Mouse (Mus musculus) frontal cortex, postnatal 14 days (tissue): ENCODE results near the gene Tor4a.

Experiments
- DNase-seq, 2 experiments: peaks; one replicate each; pipeline ENCODE4 v3.0.0; 2022; ENCODE audit warnings: low spot score in 2 of 2

Gene Tor4a

GRCm38 (mm10) chr2:25196172-25196954, at the start of gene Tor4a:
Gene Tor4a (minus strand): TSS chr2:25196886.
- no peak for DNase-seq

DNA sequence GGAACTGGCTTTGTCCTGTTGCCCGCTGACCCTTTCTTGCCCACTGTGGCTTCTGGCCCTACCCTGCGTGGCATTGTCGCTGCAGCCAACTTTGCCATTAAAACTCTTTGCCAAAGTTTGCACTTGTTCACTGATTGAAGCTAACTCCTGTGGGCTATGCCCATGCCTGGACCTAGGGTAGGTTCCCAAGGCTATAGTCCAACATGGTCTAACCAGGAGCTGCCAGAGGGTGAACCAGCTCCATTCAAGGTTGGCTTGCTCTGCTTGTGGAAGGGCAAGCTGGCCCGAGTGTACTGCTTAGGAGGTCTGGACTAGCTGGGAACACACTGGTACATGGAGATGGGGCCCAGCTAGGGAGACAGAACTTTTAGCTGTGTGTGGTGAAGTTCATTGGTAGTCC, 47.5 kb upstream of the Tor4a start:
- no peak for DNase-seq

DNA sequence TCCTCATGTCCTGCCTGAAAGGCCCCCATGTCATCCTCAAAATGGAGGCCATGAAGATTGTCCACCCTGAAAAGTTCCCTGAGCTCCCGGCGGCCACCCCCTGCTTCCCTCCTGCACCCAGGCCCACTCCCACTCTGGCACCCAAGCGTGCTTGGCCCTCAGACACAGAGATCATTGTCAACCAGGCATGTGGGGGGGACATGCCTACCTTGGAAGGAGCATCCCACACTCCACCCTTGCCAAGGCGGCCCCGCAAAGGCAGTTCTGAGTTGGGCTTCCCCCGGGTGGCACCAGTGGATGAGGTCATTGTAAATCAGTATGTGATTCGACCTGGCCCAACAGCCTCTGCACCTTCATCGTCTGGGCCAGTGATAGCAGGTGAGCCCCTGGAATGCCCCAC, 46.7 kb upstream of the Tor4a start:
- DNase-seq = no peak

DNA sequence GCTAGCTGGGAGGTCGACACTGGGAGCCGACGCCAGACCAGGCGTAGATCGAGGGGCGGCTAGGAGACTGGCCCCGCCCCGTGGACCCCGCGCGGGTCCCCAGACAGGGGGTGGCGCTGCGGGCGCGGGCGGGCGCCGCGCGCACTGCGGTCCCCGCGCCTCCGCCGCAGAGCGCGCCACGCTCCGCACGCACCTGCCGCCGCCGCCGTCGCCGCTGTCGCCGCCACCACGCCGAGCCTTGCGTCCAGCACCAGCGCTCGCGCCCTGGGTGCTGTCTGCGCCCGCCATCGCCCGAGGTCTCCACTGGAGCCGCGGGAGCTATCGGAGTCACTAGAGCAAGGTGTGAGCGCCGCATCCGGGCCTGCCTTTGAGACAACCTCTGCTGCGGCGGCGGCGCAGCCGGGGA, 45.4 kb upstream of the Tor4a start, which contains the start of the genes Rnf208 and Cysrt1:
TSS of gene Rnf208 (plus strand) at position 155 of the 406 bp plus-strand sequence.
TSS of gene Cysrt1 (minus strand) at position 352 of the 406 bp plus-strand sequence.
- DNase-seq = peak in 1 of 2 experiments; percentile 38

GRCm38 (mm10) chr2:25241438-25241775, 44.7 kb upstream of the Tor4a start:
- no peak for DNase-seq

DNA sequence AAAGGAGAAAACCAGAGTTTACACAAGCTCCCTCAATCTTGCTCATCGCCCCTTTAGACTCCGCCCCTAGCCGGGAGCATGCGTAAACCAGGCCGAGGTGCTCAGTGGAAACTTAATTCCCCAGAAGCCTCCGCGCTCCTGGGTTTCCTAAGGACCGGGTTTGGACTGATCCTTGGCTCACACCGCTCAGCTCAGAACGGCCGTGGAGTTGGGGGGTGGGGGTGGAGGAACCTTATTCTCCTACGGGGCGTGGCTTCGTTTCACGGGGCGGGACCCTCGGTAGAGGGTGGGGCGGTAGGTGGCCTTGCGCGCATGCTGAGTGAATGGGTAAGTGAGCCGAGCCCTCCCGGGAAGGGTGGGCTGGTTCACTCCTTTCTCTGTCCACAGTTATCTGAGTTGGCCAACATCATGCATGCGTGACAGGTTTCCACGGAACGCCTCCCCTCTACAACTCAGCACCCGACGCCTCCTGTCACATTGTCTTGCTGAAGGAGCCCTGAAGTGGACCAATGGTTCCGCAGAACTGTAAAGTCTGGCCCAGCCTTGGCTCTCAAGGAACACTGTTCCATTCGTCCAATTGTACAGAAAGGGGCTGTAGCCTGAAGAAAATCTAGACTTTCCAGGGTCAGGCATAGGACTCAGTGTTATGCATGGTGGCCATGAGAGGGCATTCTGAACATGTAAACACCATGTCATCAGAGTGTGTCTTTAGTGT, 44.2 kb upstream of the Tor4a start:
- DNase-seq = peak in 1 of 2 experiments; percentile 52

GRCm38 (mm10) chr2:25240310-25240709, 43.6 kb upstream of the Tor4a start:
- DNase-seq = no peak

DNA sequence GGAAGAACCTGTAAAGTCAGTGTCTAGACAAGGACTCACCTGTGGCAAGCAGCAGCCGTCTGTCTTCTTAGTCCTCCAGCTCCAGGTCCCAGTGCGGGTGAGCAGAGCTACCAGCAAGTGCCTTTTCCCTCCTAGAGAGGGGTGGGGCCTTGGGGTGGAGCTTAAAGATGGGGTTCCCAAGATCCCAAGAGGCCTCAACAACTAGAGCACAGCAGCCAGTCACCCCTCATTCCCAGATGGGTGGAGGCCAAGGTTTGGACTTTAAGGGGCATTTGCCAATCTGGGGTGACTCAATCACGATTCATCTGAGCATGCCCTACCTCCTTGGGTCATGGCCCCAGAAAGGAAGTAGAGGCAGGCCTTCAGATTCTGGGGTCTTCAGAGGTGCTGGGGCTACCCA, 43.1 kb upstream of the Tor4a start:
- no peak for DNase-seq

DNA sequence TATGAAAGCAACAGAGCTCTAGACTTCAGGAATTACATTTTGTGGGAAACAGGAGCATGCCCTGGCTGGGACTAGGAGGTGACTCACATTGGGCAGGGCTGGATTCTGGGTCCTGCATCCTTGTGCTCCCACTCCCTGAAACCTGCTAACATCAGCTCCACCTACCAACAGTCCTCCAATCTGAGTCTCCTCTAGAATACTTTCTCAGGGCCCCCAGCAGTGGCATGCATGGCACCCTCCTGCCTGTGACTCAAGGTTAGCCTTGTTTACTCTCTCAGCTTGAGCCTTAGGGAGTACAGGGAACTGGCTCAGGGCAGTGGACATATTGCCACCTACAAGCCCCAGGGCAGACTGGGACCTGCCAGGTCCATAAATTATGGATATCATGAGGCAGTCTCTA, 41.4 kb upstream of the Tor4a start:
- no peak for DNase-seq

GRCm38 (mm10) chr2:25237522-25237921, 40.8 kb upstream of the Tor4a start:
- no peak for DNase-seq

DNA sequence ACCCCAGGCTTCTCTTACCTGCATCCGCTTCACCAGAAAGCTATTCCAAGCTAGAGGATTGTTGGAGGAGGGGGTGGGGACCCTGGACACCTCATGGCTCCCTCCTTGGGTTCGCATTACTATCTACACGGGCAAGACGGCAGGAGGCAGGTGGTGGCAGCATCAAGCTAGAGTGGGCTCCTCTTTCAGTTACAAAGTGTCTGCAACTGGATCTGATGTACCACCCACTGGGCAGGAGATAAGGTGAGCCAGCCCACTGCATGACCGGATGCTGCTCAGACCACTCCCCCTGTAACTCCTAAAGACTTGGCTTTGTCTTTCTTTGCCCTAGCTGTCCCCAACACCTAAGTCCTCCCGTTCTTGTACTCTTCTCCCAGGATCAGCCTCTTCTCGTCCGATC, 39.9 kb upstream of the Tor4a start, which contains the start of gene Rnf224:
TSS of gene Rnf224 (minus strand) at position 174 of the 400 bp plus-strand sequence.
- no peak for DNase-seq

GRCm38 (mm10) chr2:25234551-25235220, 38.0 kb upstream of the Tor4a start:
- no peak for DNase-seq

DNA sequence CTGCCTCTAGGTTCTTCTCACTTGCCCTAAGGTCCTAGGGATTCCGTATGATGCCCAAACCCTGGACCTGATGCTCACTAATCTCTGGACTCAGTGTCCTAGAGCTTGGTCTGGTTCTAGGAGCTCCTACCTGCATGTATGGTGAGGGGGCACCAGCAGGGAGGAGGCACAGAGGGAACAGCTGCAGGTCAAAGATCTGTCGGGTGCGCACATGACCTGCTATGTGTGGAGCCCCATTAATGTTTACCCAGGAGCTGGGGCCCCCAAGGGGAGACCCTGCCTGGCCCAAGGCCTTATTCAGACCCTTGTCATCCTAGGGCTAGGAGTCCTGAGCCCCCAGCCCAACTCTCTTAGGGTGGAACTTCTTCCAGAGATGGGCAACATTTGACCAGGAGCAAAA, 37.4 kb upstream of the Tor4a start, which contains the start of gene Slc34a3:
TSS of gene Slc34a3 (minus strand) at position 315 of the 400 bp plus-strand sequence.
- no peak for DNase-seq

DNA sequence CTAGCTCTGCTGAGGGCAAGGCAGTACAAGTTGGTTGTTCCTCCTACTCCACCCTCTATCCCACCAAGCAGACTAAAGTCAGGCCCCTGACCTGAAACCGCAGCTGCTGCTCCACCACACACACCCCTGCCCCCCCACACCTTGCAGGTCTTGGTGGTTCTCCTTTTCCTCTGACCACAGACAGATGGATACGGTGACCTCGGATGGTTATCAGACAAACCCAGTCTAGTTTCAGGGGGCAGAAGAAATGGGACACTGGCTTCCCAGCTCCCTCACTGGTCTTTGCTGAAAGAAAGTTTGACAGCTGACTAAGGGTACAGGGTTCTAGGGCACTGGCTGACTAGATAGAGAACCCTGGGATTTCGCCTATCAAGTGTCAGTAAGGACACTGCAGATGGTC, 36.7 kb upstream of the Tor4a start:
- DNase-seq = no peak

GRCm38 (mm10) chr2:25231038-25231437, 34.4 kb upstream of the Tor4a start:
- no peak for DNase-seq

DNA sequence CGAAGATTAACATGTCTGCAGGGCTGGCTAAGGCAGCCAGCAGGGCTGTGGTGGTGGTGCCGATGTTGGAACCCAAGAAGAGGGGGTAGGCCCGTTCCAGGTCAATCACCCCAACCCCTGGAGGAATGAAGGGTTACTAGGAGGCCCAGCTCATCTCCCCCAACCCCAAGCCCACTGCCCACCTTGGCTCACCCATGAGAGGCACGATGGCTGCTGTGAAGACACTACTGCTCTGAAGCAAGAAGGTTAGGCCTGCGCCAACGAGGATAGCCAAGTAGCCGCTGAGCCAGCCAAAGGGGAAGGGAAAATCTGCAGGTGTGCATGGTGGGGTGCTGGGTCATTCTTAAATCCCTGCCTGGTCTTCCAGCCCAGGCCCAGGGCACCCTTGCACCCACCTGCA, 33.9 kb upstream of the Tor4a start:
- DNase-seq = no peak

DNA sequence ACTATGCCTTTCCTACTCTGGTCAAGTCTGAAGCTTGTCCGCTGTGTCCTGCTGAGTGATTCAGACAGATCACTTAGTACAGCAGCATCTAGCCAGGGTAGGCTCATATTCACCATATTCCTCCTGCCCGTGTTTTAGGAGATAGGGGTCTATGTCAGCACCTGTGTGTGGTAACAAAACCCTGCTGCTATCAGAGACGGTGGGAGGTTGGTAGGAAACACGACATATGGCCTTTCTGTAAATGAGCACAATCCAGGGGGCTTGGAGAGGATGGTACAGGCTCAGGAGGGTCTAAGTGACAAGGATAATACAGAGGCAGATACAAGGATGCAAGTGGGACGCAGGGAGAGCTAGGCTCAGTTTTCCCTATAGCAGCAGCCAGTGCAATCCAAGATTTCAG, 32.9 kb upstream of the Tor4a start:
- DNase-seq = no peak

- no peak for DNase-seq
Observed at GRCm38 (mm10) chr2:25228995-25229530, 32.4 kb upstream of the Tor4a start.

DNA sequence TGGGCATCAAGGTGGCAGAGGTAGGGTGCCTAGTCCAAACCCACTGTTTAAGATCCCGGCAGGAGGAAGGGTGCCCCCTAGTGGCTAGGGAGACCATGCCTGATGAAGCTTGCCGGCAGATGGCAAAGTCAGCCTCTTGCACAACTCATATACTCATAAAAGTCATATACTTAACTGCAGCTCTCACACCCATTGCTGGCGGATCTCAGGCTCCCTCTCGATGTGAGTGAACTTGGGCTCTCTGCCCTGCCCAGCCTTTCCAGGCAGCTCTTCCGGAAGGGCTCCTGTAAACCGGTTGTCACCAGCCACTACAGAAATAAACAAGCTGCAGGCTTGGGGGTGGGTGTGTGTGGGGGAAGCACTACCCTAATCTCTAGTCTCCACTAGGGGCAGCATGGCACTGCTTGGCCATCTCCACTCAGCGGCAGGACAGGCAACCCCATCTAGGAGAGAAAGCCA, 31.8 kb upstream of the Tor4a start:
- peak; percentile 64 to 77 for DNase-seq

DNA sequence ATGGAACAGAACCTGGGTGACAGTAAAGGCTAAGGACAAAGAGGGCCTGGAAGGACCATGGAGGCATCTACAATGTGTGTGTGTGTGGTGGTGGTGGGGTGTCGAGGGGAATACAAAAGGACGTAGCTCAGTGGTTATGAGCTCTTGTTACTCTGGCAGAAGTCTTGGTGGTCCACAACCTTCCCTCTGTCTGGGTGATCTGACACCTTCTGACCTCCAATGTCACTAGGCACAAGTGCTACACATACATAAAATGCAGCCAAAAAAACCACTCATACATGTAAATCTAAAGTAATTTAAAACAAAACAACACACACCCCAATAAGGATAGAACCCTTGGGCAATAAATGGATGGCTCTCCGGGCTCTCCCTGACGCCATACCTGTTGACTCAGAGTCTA, 30.7 kb upstream of the Tor4a start:
- no peak for DNase-seq

DNA sequence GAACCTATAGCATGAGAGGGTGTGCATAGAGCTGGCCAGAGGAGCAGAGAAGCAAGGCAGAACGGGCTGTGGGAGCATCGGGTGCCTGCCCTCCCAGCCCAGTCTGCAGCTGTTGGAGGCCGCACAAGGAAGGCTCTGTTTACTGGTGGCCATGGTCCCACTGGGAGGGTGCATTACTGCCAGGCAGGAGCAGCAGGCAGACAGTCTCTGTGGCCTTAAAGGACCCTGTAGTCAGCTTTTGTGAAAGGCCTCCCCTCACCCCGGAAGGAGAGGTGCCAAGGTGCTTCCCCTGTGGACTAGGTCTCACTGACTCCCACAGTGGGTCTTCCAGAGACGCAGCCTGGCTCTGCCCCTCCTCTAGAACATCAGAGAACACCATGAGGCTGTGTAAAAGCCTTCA, 30.2 kb upstream of the Tor4a start:
- peak; percentile 40 to 52 for DNase-seq

DNA sequence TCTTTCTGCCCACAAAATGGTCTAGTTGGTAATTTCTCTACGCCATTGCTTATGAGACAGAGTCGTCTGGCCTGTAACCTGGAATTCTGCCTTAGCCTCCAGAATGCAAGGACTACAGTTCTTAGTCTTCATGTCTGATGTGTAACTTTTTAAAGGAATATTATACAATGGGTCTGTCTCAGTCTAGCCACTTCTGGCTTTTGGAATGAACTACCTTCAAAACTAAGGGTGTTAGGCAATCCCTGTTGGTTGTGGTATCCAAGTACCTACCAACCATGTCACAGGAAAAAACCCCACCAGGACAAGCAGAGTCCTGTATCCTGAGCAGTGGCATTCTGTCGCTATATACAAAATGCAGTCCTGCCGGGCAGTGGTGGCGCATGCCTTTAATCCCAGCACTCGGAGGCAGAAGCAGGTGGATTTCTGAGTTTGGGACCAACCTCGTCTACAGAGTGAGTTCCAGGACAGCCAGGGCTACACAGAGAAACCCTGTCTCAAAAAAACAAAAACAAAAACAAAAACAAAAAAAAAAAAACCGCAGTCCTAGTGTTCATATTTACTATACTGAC, 29.2 kb upstream of the Tor4a start:
- no peak for DNase-seq
